8 mouse cellular contexts compared by ENCODE assay signal in the genomic region with DNA sequence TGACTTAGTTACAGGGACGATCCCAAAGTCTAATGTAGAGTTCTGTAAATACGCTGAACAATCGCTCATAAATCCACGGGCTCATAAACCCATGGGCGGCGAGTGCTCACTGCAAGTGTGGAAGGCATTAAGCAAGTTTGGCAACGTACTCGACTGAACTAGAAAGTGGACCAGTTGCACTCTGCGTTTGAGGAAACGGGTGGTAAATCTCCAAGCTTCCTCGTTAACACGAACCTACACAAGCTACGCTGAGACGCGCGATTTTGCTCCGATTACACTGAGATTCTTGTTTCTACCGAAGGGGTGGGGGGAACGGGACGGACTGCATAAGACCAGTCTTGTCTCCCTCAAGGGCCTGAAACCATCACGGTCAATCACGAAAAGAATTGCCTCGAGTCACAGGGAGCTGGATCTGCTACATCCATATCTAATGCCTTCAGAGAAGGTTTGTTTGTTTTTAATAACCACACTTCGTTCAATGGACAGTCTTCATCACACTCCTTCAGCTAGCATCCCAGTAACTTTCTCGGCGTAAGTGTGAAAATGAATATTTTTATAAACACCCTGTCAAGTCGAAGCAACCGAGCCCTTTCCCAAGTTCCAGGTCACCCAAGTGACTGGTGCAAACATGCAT. TPM values are rescaled to one million over a fixed set of nuclear protein-coding genes. Genes with fewer than 3 reads are reported as not detected.
A peak's percentile ranks its signal among the peaks of the same experiment; 100 is the strongest.
DNase-seq lines count a peak whose midpoint lies in the region; ATAC-seq and TF ChIP-seq lines count a peak whose summit lies in the region.

No protein-coding gene starts in this region.

- TF ChIP-seq EP300 in heart, postnatal 0 days (IDR thresholded peaks at IDR 0.05; ENCODE audit: low read depth), result no peak

- H3K27me3 ChIP-seq in heart, embryonic 11.5 days (ENCODE audit: control insufficient read depth, insufficient read depth, low read length), result no peaks in the 10 kb centered on the region
- H3K27me3 ChIP-seq in heart, postnatal 0 days (ENCODE audit: control insufficient read depth, insufficient read depth, low read length), result no peaks in the 10 kb centered on the region
- H3K27me3 ChIP-seq in limb, embryonic 14.5 days (ENCODE audit: control insufficient read depth, insufficient read depth, low read length), result no peaks in the 10 kb centered on the region
- H3K27me3 ChIP-seq in midbrain, postnatal 0 days (ENCODE audit: insufficient read depth, low read length), result no peaks in the 10 kb centered on the region

- 7% methylated on average over 28 of the region's 28 CpGs for WGBS in heart, embryonic 11.5 days (ENCODE audit: insufficient replicate concordance)
- WGBS in heart, postnatal 0 days, result 1% methylated on average over 28 of the region's 28 CpGs
- WGBS in limb, embryonic 14.5 days, result 1% methylated on average over 28 of the region's 28 CpGs
- 7% methylated on average over 28 of the region's 28 CpGs for WGBS in midbrain, postnatal 0 days

- TF ChIP-seq POLR2A in limb, embryonic 14.5 days (IDR thresholded peaks at IDR 0.05; ENCODE audit: borderline replicate concordance, extremely low read depth, insufficient read depth, insufficient read length), result no peak

- peak overlapping the region; percentile 99 for H3K27ac ChIP-seq in heart, embryonic 11.5 days (ENCODE audit: low read depth, low read length)
- H3K27ac ChIP-seq in heart, postnatal 0 days (ENCODE audit: low read depth), result peak overlapping the region; percentile 100
- peak overlapping the region; percentile 100 for H3K27ac ChIP-seq in limb, embryonic 14.5 days (replicated peaks; ENCODE audit: low read depth, low read length)
- peak overlapping the region; percentile 86 for H3K27ac ChIP-seq in midbrain, postnatal 0 days (ENCODE audit: low read depth, low read length)

- ATAC-seq in heart, embryonic 11.5 days (replicated peaks; ENCODE audit: insufficient number of reproducible peaks, low FRiP score, low TSS enrichment), result no peak
- no peak for ATAC-seq in heart, postnatal 0 days (ENCODE audit: insufficient read depth, low read depth)
- ATAC-seq in limb, embryonic 14.5 days (ENCODE audit: low FRiP score, low read depth), result no peak
- no peak for ATAC-seq in midbrain, postnatal 0 days (ENCODE audit: low FRiP score)

- no peaks in the 10 kb centered on the region for H3K9me3 ChIP-seq in heart, embryonic 11.5 days (replicated peaks; ENCODE audit: control insufficient read depth, low read length)
- no peaks in the 10 kb centered on the region for H3K9me3 ChIP-seq in heart, postnatal 0 days (replicated peaks; ENCODE audit: control insufficient read depth, low read length)
- no peaks in the 10 kb centered on the region for H3K9me3 ChIP-seq in limb, embryonic 14.5 days (ENCODE audit: control insufficient read depth, low read length)
- H3K9me3 ChIP-seq in midbrain, postnatal 0 days (ENCODE audit: low read length), result no peaks in the 10 kb centered on the region

- H3K36me3 ChIP-seq in heart, embryonic 11.5 days (ENCODE audit: control insufficient read depth, insufficient read depth, low read length), result no peaks in the 10 kb centered on the region
- 0 out of 2 replicates have a peak, but pooled peaks cover 3% of the 10 kb centered on the region for H3K36me3 ChIP-seq in heart, postnatal 0 days (replicated peaks; ENCODE audit: control insufficient read depth, insufficient read depth, low read length)
- no peaks in the 10 kb centered on the region for H3K36me3 ChIP-seq in limb, embryonic 14.5 days (ENCODE audit: control insufficient read depth, insufficient read depth, low read length)
- H3K36me3 ChIP-seq in midbrain, postnatal 0 days (ENCODE audit: insufficient read depth, low read length), result no peaks in the 10 kb centered on the region

- TF ChIP-seq CTCF in heart, postnatal 0 days (IDR thresholded peaks at IDR 0.05; ENCODE audit: low read depth), result no peak
- TF ChIP-seq CTCF in midbrain, postnatal 0 days (IDR thresholded peaks at IDR 0.05), result no peak

- peak overlapping the region; percentile 98 for H3K4me3 ChIP-seq in heart, embryonic 11.5 days (ENCODE audit: low read depth, low read length)
- H3K4me3 ChIP-seq in heart, postnatal 0 days (ENCODE audit: low read depth, low read length), result peak overlapping the region; percentile 99
- H3K4me3 ChIP-seq in limb, embryonic 14.5 days (replicated peaks; ENCODE audit: low read length), result peak overlapping the region; percentile 99
- peak overlapping the region; percentile 69 for H3K4me3 ChIP-seq in midbrain, postnatal 0 days (ENCODE audit: low read depth, low read length)

- H3K4me1 ChIP-seq in heart, embryonic 11.5 days (ENCODE audit: control insufficient read depth, insufficient read depth, low read length), result peaks cover 29% of the 10 kb centered on the region
- H3K4me1 ChIP-seq in heart, postnatal 0 days (ENCODE audit: control insufficient read depth, insufficient read depth), result peaks cover 26% of the 10 kb centered on the region
- H3K4me1 ChIP-seq in limb, embryonic 14.5 days (ENCODE audit: control insufficient read depth, insufficient read depth, low read length), result peaks cover 19% of the 10 kb centered on the region
- H3K4me1 ChIP-seq in midbrain, postnatal 0 days (ENCODE audit: insufficient read depth, low read length), result peaks cover 14% of the 10 kb centered on the region

- DNase-seq in heart, adult 9 months (ENCODE audit: low spot score in 2 of 2), result no peak
- peak; percentile 39 for DNase-seq in c-Kit-positive CD71-negative TER-119-negative erythroid progenitor cells, embryonic 14.5 days (ENCODE audit: low read depth)
- DNase-seq in heart, postnatal 0 days (ENCODE audit: low spot score), result peak; percentile 40
- peak; percentile 71 for DNase-seq in limb, embryonic 14.5 days (ENCODE audit: low spot score)
- DNase-seq in midbrain, postnatal 0 days (ENCODE audit: low spot score), result peak; percentile 46
- DNase-seq in thymus, postnatal 36 days, result peak; percentile 34 to 44
- no peak for DNase-seq in gastrocnemius, adult 8-10 months (ENCODE audit: low spot score in 2 of 2)

- peak overlapping the region; percentile 100 for H3K9ac ChIP-seq in heart, embryonic 11.5 days (ENCODE audit: low read depth, low read length)
- H3K9ac ChIP-seq in heart, postnatal 0 days (replicated peaks; ENCODE audit: low read depth, low read length), result peak overlapping the region; percentile 100
- peak overlapping the region; percentile 100 for H3K9ac ChIP-seq in limb, embryonic 14.5 days (ENCODE audit: low read depth, low read length, severe bottlenecking)
- H3K9ac ChIP-seq in midbrain, postnatal 0 days (replicated peaks; ENCODE audit: low read length, poor library complexity, severe bottlenecking), result peak overlapping the region; percentile 77

- H3K4me2 ChIP-seq in heart, embryonic 11.5 days, result peak overlapping the region; percentile 91
- peak overlapping the region; percentile 72 for H3K4me2 ChIP-seq in heart, postnatal 0 days (ENCODE audit: low read depth, low read length)
- H3K4me2 ChIP-seq in limb, embryonic 14.5 days (replicated peaks; ENCODE audit: low read depth, low read length, severe bottlenecking), result peak overlapping the region; percentile 75
- peak overlapping the region; percentile 78 for H3K4me2 ChIP-seq in midbrain, postnatal 0 days (ENCODE audit: low read depth, low read length, poor library complexity, severe bottlenecking)

RNA-seq across cellular contexts. Expression of a gene that starts 1.0 kb away (rescaled TPM):
- 409 and 438 TPM in 2 replicates for polyA plus RNA-seq in heart, embryonic 11.5 days (2014; fragmentation: Nextera tagmentation; extraction: Ambion mirVana)
- total RNA-seq in heart, postnatal 0 days (2014; rRNA removed; ENCODE audit: low replicate concordance), result 135 and 194 TPM in 2 replicates
- 241 and 249 TPM in 2 replicates for polyA plus RNA-seq in heart, postnatal 0 days (2015; fragmentation: Nextera tagmentation; extraction: Ambion mirVana)
- 461 and 513 TPM in 2 replicates for polyA plus RNA-seq in limb, embryonic 14.5 days (2012; rRNA removed)
- polyA plus RNA-seq in limb, embryonic 14.5 days (2014; fragmentation: Nextera tagmentation; extraction: Ambion mirVana), result 535 and 556 TPM in 2 replicates
- total RNA-seq in midbrain, postnatal 0 days (2014; rRNA removed), result 194 and 199 TPM in 2 replicates
- 441 and 451 TPM in 2 replicates for polyA plus RNA-seq in midbrain, postnatal 0 days (2015; fragmentation: Nextera tagmentation; extraction: Ambion mirVana)
- total RNA-seq in gastrocnemius, adult 8-10 months (2022), result 100 to 1,000 TPM; 211 to 247 (median 228) TPM

Comparison
In these comparisons a context has a peak if more than half of its experiments do, and no peak if none do; other contexts are left out.
1. DNase-seq: peak in c-Kit-positive CD71-negative TER-119-negative erythroid progenitor cells, embryonic 14.5 days (single experiment), heart, postnatal 0 days (single experiment), limb, embryonic 14.5 days (single experiment), midbrain, postnatal 0 days (single experiment) and thymus, postnatal 36 days (2 of 2); none in heart, adult 9 months (0 of 2) and gastrocnemius, adult 8-10 months (0 of 2).
2. Peak in every context shown above with its lines, with median percentiles within 50 percentile points of each other: H3K27ac ChIP-seq, H3K4me2 ChIP-seq, H3K4me3 ChIP-seq and H3K9ac ChIP-seq.